Mouse (Mus musculus) bone marrow, adult 2 months (tissue): ENCODE results near the gene Paxip1.
A peak's percentile ranks its signal among the peaks of the same experiment; 100 is the strongest.

Experiments
- CTCF ChIP-seq: fragments of 200-500 bp; IDR thresholded peaks from 2 replicates; pipeline ENCODE4 v1.5.1; 2011; ENCODE audit warnings: low read length, control low read depth; ENCODE audit not compliant: control insufficient read depth, insufficient read depth
- POLR2A ChIP-seq: fragments of 200-500 bp; IDR thresholded peaks from 2 replicates; pipeline ENCODE4 v1.6.1; 2011; ENCODE audit warnings: low read depth, mild to moderate bottlenecking, control low read depth, low read length, borderline replicate concordance; ENCODE audit not compliant: control insufficient read depth

GRCm38 (mm10) chr5:27793923-27794322 is 2.4 kb upstream of the Paxip1 start:
- TF ChIP-seq CTCF (peak; percentile 94), POLR2A (no peak)
